Mouse (Mus musculus) lung, embryonic 14.5 days (tissue): ENCODE data around the gene Dleu7. TPM values are rescaled to one million over a fixed set of nuclear protein-coding genes. Genes with fewer than 3 reads are reported as not detected.

Experiments used
- ATAC-seq: fragments of 200-750 bp; cut with Nextera tagmentation; 2 replicates; pipeline ENCODE4 v1.8.0; 2017; ENCODE audit warnings: mild to moderate bottlenecking, moderate TSS enrichment, moderate library complexity; ENCODE audit not compliant: insufficient read depth
- DNase-seq: peaks from one replicate; pipeline ENCODE4 v3.0.0-alpha.2; 2015
- H3K27ac ChIP-seq: fragments of 300-500 bp; sonication (generic); 2 replicates; pipeline ENCODE4 v1.5.1; 2014; ENCODE audit warnings: low read depth, mild to moderate bottlenecking, moderate library complexity
- H3K27me3 ChIP-seq: fragments of 300-500 bp; sonication (generic); 2 replicates; pipeline ENCODE4 v1.6.1; 2014; ENCODE audit warnings: low read length, control low read depth; ENCODE audit not compliant: insufficient read depth
- H3K36me3 ChIP-seq: fragments of 300-500 bp; sonication (generic); 2 replicates; pipeline ENCODE4 v1.6.1; 2014; ENCODE audit warnings: control low read depth; ENCODE audit not compliant: insufficient read depth
- H3K4me1 ChIP-seq: fragments of 300-500 bp; sonication (generic); 2 replicates; pipeline ENCODE4 v1.6.1; 2014; ENCODE audit warnings: antibody characterized with exemption, control low read depth; ENCODE audit not compliant: insufficient read depth
- H3K4me2 ChIP-seq: fragments of 300-500 bp; sonication (generic); 2 replicates; pipeline ENCODE4 v1.6.1; 2014; ENCODE audit warnings: mild to moderate bottlenecking
- H3K4me3 ChIP-seq: fragments of 300-500 bp; sonication (generic); 2 replicates; pipeline ENCODE4 v1.5.1; 2014; ENCODE audit warnings: low read depth, low read length
- H3K9ac ChIP-seq: fragments of 300-500 bp; sonication (generic); 2 replicates; pipeline ENCODE4 v1.6.1; 2014
- H3K9me3 ChIP-seq: fragments of 300-500 bp; sonication (generic); 2 replicates; pipeline ENCODE4 v1.6.1; 2016; ENCODE audit warnings: low read depth, low read length, control low read depth
- CTCF ChIP-seq: IDR thresholded peaks from 2 replicates; pipeline ENCODE4 v1.5.1; 2016; ENCODE audit warnings: antibody characterized with exemption, low read depth
- WGBS: fragments of 180-500 bp; shearing (Covaris S2); extraction: QIAGEN DNeasy Blood & Tissue Kit; methylation state at CpG from one replicate; pipeline ENCODE4 v1.1.7; 2014; 5-methylcytosine and 5-hydroxymethylcytosine counted together
- polyA plus RNA-seq: library from polyadenylated mRNA; unstranded; fragments of >200 nt; fragmentation: Nextera tagmentation; extraction: Ambion mirVana; gene quantifications from 2 replicates; pipeline ENCODE4 v1.2.1, GENCODE M21; 2014

Dleu7 gene
- polyA plus RNA-seq, 1 experiment from 2014 or later, result 1.2 TPM

- TF ChIP-seq CTCF, result no peak
- DNase-seq, result no peak
These were observed 36.8 kb upstream of the Dleu7 start for GRCm38 (mm10) chr14:62329631-62330030.

DNA sequence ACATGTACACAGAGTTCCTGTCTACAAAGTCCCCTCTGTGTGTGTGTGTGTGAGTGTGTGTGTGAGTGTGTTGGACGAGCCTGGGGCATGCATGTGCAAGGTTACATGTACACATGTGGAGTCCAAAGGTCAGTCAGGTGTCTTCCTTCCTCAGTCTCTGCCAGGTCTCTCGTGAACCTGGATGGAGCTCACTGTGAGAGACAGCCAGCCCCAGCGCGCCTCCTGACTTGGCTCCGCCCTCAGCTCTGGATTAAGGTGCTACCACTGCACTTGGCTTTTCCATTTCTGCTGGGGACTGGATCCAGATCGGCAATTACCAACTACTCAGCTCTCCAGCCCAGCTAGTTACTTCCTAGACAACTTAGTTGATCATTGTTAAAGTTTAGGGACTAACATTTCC is 35.8 kb upstream of the Dleu7 start:
- Histone ChIP-seq H3K4me2 (no peak overlapping the region), H3K4me3 (no peak overlapping the region), H3K36me3 (no peaks in the 10 kb centered on the region), H3K9ac (no peak overlapping the region), H3K4me1 (peaks cover 15% of the 10 kb centered on the region), H3K27me3 (no peaks in the 10 kb centered on the region), H3K27ac (no peak overlapping the region), H3K9me3 (no peaks in the 10 kb centered on the region)
- ATAC-seq, result no peak
- 32% methylated on average over 6 of the region's 6 CpGs for WGBS
- TF ChIP-seq CTCF, result no peak
- no peak for DNase-seq

More at GRCm38 (mm10) chr14:62329631-62330030, 36.8 kb upstream of the Dleu7 start:
- Histone ChIP-seq H3K9ac (no peak overlapping the region), H3K4me2 (no peak overlapping the region), H3K4me3 (no peak overlapping the region), H3K27ac (no peak overlapping the region), H3K27me3 (no peaks in the 10 kb centered on the region), H3K36me3 (no peaks in the 10 kb centered on the region), H3K4me1 (peaks cover 15% of the 10 kb centered on the region), H3K9me3 (no peaks in the 10 kb centered on the region)
- ATAC-seq, result no peak
- 82% methylated on average over 3 of the region's 3 CpGs for WGBS

DNA sequence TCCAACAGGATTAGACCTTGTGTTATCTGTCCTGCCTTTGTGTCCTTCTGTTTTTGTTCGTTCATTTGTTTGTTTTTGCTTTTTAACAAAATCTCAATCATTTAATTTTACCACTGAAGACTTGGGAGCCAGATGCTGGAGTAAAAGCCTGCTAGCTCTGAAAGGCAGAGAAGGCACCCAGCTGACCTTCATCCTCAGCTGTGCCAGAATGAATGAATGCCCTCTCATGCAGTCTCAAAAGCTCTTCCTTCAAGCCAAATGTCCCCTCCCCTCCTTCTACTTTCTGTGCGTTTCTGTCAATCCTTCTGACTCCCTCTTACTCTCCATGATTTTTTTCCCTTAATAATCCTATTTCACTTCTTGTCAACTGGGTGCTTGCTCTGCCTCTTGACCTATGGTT is 34.3 kb upstream of the Dleu7 start:
- Histone ChIP-seq H3K9ac (no peak overlapping the region), H3K27me3 (no peaks in the 10 kb centered on the region)
- 11% methylated on average over 2 of the region's 2 CpGs for WGBS

GRCm38 (mm10) chr14:62326026-62326425 is 33.2 kb upstream of the Dleu7 start:
- Histone ChIP-seq H3K4me3 (no peak overlapping the region), H3K27ac (no peak overlapping the region), H3K36me3 (no peaks in the 10 kb centered on the region), H3K4me2 (no peak overlapping the region), H3K9ac (no peak overlapping the region), H3K27me3 (no peaks in the 10 kb centered on the region), H3K4me1 (peaks cover 3% of the 10 kb centered on the region; the same call in 1 of the 2 replicates), H3K9me3 (no peaks in the 10 kb centered on the region)
- WGBS, result 32% methylated on average over 3 of the region's 3 CpGs
- peak; percentile 75 for DNase-seq
- ATAC-seq, result peak; percentile 53; the same call in 1 of the 2 replicates
- no peak for TF ChIP-seq CTCF

More for the DNA sequence above, 34.3 kb upstream of the Dleu7 start:
- no peak for TF ChIP-seq CTCF
- no peak overlapping the region for H3K27ac ChIP-seq
- no peaks in the 10 kb centered on the region for H3K36me3 ChIP-seq
- H3K9me3 ChIP-seq, result no peaks in the 10 kb centered on the region
- DNase-seq (no peak), ATAC-seq (no peak)
- peaks cover 7% of the 10 kb centered on the region for H3K4me1 ChIP-seq
- no peak overlapping the region for H3K4me3 ChIP-seq
- no peak overlapping the region for H3K4me2 ChIP-seq

DNA sequence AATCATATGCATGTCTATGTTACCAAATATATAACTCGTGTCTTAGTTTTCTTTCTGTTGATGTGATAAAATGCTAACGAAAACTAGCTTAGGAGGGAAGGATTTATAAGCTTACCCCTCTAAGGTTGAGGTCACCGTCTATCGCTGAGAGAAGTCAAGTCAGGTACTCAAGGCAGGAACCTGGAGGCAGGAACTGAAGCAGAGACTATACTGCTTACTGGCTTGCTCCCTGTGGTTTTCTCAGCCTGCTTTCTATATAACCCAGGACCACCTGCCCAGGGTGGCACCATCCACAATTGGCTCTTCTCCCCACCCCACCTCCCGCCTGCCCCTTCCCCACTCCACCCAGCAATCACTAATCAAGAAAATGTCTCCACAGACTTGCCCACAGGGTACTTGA is 32.1 kb upstream of the Dleu7 start:
- Histone ChIP-seq H3K36me3 (no peaks in the 10 kb centered on the region), H3K4me3 (no peak overlapping the region), H3K4me2 (no peak overlapping the region), H3K27ac (no peak overlapping the region), H3K9me3 (no peaks in the 10 kb centered on the region), H3K9ac (no peak overlapping the region), H3K4me1 (peaks cover 3% of the 10 kb centered on the region; the same call in 1 of the 2 replicates), H3K27me3 (no peaks in the 10 kb centered on the region)
- no peak for DNase-seq
- no peak for ATAC-seq
- no peak for TF ChIP-seq CTCF
- 88% methylated on average over 5 of the region's 5 CpGs for WGBS

DNA sequence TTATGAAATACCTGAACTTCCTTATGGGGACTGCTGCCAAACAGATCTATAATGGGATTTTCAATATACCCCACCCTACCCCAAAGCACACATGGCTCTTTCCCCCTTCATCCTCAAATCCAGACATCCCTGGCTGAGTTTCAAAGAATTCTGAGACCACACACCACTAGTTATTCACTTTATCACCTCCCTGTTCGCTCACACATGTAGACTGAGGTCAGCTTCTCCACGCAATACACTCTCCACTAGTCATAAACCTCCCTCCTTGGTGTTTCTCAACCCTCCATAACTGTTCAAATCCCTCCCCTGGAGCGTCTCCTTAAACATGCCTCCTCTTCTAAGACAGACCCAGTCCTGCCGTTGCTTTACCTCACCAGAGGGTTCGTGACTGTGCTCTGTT is 30.6 kb upstream of the Dleu7 start:
- no peak overlapping the region for H3K4me3 ChIP-seq
- ATAC-seq (no peak), DNase-seq (peak; percentile 53)
- H3K4me1 ChIP-seq, result peaks cover 3% of the 10 kb centered on the region; the same call in 1 of the 2 replicates
- H3K27ac ChIP-seq, result no peak overlapping the region
- H3K9me3 ChIP-seq, result no peaks in the 10 kb centered on the region
- no peaks in the 10 kb centered on the region for H3K36me3 ChIP-seq
- no peak overlapping the region for H3K4me2 ChIP-seq
- no peak overlapping the region for H3K9ac ChIP-seq
- 61% methylated on average over 5 of the region's 5 CpGs for WGBS
- H3K27me3 ChIP-seq, result no peaks in the 10 kb centered on the region
- TF ChIP-seq CTCF, result no peak

DNA sequence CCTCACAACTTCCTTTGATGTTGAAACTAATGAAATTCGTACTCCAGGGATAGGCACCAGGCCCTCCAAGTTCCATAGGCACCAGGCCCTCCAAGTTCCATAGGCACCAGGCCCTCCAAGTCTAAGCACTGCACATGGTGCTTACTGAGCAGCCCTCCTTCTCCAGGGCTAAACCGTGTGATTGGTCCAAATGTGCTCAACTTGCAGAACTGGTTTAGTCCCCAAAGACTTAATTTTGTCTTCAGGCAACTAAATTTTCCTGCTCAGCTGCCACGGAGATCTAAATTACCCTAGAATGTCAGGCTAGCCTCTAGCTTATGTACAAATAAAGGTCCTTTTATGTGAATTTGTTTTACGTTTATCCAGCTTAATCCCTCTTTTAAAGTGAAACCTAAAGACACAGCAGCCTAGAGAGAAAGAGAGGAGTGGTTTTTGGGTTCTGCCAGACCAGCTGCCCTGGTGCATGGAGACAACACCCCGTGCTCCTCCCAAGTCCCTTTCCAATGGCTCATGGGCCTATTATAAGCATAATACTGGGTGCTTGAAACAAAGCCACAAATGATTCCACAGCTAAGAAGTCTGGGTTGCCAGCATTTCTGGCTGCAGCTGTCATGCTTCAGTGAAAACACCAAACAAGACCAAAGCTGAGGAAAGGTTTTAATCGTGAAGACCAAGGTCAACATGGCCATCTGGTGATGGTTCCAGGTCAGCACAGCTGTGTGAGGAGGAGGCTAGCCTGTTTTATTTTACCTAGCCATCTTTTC is 29.9 kb upstream of the Dleu7 start:
- Histone ChIP-seq H3K27ac (peak overlapping the region; percentile 8; the same call in 1 of the 2 replicates), H3K4me1 (peaks cover 3% of the 10 kb centered on the region; the same call in 1 of the 2 replicates), H3K36me3 (no peaks in the 10 kb centered on the region), H3K9ac (no peak overlapping the region; the same call in 1 of the 2 replicates), H3K4me2 (no peak overlapping the region), H3K9me3 (no peaks in the 10 kb centered on the region), H3K4me3 (no peak overlapping the region), H3K27me3 (no peaks in the 10 kb centered on the region)
- no peak for ATAC-seq
- DNase-seq, result peak; percentile 33
- WGBS, result 38% methylated on average over 6 of the region's 6 CpGs
- no peak for TF ChIP-seq CTCF
